Mouse (Mus musculus): Measurements from ENCODE around the gene Ap2b1.

Gene Ap2b1

DNA sequence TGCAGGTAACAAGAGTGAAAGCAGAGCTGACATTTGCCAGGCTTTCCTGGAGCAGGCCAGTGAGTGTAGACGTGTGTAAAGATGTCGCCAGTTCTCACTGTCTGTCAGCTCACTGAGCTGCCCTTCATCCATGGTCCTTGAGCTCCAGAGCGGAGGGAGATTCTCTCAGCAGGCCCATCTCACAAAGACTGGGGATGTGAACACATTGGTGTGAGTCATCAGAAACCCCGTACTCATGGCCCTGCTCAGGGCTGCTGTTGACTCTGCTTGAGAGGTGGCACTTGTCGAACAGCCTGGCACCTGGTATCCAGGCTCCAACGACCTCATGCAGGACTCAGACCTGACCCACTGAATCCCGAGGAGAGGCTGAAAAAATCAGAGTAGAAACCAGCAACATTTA is 105.0 kb downstream of the Ap2b1 start:
- DNase-seq: no peak

DNA sequence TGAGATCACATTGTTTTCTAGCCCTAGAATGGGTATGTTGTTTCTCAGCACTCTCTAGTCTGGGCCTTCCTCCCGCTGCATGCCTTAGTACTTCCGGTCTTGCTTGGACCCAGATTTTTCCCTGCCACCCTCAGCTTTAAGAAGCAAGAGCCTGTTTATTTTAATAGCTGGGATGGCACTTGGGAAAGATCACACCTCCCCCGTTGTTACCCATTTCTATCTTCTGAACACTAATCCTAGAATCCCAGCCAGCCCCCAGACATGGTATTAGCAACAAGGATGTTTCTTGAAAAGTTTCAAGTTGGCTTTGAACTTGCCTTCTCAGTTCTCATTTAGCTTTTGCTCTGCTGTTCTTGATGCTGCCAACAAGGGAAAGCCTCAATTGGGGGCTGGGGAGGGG is 107.6 kb downstream of the Ap2b1 start:
- no peak for DNase-seq

DNA sequence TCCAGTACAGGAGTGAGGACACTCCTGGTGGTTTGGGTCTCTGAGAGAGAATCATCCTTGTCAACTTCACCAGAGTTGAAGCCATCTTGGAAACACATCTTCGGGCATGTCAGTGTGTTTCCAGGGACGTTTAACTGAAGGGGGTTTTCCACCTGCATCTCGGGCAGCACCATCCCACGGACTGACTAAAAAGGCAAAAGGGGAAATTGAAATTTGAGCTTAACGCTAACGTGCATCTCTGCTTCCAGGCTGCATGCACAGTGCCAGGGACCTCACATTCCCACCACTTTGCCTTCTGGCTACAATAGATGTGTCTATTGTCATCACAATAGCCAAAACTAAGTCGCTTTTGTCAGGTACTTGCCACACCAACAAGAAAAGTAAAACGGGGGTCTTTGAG is 109.4 kb downstream of the Ap2b1 start:
- DNase-seq: no peak

- DNase-seq: no peak
These were observed 110.4 kb downstream of the Ap2b1 start, which contains the start of gene Rasl10b for GRCm38 (mm10) chr11:83409087-83409754. Gene Rasl10b, plus strand, starts transcription at chr11:83409137.

DNA sequence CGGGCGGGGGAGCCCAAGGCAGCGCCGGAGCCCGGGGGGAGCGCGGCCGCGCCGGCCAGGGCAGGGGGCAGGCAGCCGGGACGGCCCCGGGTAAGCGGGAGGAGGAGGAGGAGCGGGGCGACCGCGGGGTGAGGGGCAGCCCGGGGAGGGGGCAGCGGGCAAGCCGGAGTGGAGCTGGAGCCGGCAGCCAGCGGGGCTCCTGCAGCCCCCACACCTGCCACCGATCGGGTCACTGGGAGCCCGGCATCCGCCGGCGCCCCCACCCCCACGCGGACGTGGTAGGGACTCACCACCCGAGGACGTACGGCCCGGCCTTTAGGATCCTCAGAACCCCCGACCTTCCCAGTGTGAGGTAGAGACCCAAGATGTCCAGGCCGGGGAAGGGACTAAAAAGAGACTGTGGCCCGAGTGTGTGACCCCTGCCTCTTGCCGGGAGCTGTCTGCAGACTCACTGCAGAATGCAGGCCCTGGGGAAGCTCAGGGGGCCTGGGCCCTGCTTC is 111.0 kb downstream of the Ap2b1 start:
- no peak for DNase-seq

DNA sequence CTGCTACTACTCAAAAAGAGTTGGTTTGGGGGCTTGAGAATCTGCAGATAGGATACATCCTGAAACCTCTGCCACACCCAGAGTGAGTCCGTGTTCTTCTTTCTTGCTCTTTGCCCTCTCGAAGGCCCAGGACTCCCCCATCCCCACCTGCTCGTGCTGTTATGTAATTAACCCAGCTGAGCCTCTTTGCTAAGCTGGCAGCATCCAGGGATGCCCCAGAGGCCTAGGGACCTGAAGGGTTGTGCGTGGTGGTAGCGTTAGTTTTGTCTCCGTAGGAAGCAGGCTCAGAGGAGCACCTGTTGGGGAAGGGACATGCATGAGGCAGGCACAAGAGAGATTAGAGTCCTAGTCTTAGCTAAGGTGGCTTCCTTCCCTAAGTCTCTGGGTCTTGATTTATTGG is 111.7 kb downstream of the Ap2b1 start:
- DNase-seq: no peak

- peak; percentile 51 to 65 for DNase-seq
These were observed 118.3 kb downstream of the Ap2b1 start for GRCm38 (mm10) chr11:83417080-83417479.

DNA sequence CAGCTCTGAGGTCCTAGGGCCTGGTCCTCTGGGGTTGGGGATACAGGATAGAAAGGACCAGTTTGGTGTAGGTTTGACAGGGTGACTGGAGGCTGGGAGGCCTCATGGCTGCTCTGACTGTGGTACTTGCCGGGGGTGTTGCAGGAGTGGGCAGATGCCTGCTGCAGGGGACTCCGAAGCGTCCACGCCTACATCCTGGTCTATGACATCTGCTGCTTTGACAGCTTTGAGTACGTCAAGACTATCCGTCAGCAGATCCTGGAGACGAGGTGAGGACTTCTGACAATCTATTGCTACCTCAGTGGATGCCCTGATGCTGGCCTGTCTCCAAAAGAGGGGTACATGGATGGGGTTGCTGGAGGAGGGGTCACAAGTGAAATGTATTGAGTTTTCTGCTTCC is 118.9 kb downstream of the Ap2b1 start:
- DNase-seq: no peak

DNA sequence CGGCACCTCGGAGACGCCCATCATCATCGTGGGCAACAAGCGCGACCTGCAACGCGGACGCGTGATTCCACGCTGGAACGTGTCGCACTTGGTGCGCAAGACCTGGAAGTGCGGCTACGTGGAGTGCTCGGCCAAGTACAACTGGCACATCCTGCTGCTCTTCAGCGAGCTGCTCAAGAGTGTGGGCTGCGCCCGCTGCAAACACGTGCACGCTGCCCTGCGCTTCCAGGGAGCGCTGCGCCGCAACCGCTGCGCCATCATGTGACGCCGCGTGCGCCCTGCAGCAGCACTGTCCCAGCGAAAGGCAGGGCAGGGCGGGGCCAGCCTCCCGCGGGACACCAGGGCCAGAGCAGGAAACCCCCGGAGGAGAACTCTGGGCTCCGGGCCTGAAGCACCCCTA is 119.7 kb downstream of the Ap2b1 start:
- DNase-seq: peak; percentile 20 to 49

DNA sequence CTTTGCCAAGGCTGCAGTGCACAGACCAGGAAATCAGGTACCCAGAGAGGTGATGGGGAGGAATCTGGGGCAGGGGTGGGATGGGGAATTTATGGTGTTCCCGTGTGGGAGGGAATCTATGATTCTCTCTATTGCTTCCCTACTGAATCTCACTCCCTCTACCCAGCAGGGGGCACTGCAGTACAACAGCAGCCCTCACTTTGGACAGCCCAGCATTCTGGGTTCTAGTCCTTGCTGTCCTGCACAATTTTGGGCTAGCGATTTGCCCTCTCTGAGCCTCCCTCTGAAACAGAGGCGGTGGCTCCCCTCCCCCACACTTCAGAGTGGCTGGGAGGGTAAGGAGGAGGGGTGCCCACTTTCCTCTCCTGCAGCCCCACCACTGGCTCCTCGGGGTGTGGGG is 121.5 kb downstream of the Ap2b1 start:
- DNase-seq: no peak

GRCm38 (mm10) chr11:83421305-83421704 is 122.5 kb downstream of the Ap2b1 start:
- DNase-seq: peak; percentile 46 to 54

DNA sequence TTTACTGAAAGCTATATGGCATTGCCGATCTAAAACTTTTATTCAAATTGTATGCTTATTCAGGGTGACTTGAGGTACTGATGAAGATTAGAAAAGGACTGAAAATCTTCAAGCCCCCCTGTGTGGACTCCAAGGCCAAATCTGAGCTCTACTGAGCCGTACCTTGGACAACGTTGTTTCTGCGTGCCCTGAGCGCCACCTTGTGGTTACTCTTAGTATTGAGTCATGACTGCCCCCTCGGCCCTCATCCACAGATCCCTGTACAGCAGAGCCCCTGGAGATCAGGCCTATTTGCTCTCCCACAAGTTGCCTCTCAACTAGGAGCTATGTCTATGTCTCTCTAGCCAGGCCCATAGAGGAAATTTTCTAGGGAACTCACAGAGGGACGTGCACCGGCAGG is 125.9 kb downstream of the Ap2b1 start:
- DNase-seq: peak; percentile 51 to 59

- peak; percentile 46 to 48 for DNase-seq
These were observed 128.1 kb downstream of the Ap2b1 start for GRCm38 (mm10) chr11:83426964-83427363.

DNA sequence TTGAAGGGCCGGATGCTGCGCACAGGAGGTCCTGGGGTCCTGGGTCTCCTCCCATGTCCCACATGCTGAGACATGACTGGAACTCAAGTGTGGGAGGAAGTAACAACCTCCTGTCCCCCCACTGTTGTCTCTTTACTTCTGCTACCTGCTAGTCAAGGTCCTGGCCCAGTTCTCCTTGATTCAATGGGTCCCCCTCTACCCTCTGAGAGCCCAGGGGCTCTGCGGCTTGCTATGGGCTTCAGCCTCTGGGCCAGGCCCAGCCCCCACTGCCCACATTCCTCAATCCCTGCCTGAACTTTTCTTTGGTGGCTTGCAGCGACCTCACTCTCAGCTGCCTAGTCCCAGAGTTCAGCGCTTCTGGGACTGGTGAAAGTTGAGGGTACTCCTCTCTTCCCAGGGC is 130.5 kb downstream of the Ap2b1 start, which contains the start of gene Gas2l2:
TSS of gene Gas2l2 (minus strand) at position 101 of the 400 bp plus-strand sequence.
- DNase-seq: no peak

GRCm38 (mm10) chr11:83432533-83432932 is 133.7 kb downstream of the Ap2b1 start:
- DNase-seq: no peak

DNA sequence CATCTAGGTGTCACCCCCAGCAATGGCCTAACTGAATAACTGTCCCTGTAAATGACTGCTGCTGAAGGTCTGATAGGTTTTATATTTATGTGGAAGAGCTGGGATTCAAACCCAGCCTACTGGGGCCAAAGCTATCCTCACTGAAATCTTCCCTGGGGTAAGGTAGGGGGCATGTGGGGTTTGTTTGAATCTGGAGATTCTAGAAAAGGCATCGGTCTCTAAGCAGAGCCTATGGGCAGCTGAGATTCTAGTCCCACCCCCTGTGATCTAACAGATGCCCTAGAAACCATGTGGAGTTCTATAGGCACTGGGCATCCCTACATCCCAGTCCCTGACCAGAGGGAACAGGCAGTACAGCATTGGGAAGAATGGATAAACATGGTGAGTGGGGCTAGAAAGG is 138.6 kb downstream of the Ap2b1 start, which contains the start of gene 1700020L24Rik:
TSS of gene 1700020L24Rik (plus strand) at position 301 of the 400 bp plus-strand sequence.
- no peak for DNase-seq

DNA sequence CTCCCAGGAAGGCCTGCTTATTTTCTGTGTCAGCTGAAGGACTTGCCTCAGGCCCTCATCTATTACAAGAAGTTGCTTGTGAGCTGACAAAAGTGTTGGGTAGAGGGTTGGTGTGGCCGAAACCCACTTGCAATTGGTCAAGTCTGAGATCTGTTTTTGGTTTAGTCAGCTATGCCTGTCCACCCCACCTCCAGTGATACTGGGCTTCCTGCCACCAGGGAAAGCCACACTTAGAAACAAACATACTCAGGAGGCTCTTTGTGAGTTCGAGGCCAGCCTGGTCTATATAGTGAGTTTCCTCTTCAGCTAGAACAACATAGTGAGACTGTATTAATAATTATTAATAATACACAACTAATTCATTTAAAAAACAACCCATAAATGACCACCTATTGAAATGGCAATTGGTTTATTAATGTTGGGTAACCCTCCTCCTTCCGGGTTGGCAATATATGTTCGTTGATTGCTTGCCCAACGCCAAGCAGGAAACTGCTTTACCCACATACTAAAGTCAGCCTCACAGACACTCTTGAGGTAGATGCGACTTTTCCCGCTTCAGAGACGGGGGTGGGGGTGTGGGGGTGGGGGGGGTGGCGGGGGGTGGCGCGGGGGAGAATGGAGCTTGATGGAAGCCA is 140.7 kb downstream of the Ap2b1 start:
- DNase-seq: no peak

DNA sequence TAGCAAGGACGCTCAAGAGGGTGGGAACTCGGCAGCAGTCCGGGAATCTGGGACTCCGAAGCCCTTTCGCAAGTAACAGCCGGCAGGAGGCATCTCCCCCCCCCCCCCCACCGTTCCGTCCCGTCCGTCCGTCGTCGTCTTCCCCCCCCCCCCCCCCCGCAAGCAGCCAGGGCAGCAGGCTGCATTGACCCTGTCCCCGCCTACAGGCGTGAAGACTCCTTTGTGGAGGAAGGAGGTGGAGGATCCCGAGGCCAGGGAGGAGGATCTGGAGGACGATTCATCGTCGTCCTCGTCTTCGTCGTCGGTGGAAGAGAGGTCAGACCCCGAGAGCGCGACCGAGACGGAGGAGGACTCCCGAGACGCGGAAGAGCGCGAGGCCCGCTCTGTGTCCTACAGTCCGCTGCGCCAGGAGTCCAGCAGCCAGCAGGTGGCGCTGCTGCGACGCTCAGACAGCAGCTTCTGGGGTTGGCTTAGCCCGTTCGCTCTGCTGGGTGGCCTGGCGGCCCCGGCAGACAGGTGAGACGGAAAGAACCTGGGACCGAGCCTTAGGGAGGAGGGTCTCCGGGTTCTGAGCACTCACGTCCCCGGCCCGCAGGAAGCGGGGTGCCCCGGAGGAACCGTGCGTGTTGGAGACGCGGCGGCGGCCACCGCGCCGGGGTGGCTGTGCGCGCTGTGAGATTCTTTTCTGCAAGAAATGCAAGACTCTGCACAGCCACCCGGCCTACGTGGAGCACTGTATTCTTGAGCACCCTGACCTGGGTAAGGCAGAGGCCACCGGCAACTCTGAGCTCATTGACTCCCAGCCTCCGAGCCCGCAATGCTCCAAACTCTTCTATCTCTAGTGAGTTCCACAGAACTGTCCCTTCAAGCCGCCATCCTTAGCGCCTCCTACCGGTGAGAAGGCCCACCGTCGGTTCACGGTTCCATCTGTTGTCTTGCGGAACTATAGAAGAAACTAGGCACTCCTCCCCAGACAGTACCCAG is 141.5 kb downstream of the Ap2b1 start:
- peak; percentile 83 to 85 for DNase-seq

DNA sequence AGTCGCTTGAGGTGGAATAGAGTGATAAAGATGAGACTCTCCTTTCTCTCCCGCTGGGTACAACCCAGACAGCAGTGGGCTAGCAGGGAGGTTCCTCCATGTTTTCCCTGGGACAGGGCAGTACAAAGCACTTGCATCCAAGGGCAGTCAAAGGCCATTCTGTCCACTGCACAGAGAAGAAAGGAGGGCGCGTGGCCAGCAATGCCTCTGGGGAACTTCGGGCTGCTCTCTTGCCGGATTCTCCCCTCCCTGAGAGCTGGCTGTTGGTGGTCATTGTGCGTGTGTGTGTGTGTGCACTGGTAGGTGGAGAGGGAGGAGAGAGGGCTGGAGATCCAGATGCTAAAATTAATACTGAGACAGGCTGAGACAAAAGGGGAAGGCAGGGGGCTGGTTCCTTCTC is 142.4 kb downstream of the Ap2b1 start:
- no peak for DNase-seq

- peak; percentile 66 to 78 for DNase-seq
These were observed 143.9 kb downstream of the Ap2b1 start for GRCm38 (mm10) chr11:83442596-83443267.

- no peak for DNase-seq
These were observed 145.0 kb downstream of the Ap2b1 start for GRCm38 (mm10) chr11:83443824-83444223.

GRCm38 (mm10) chr11:83445001-83445400 is 146.2 kb downstream of the Ap2b1 start:
- no peak for DNase-seq

Measured in lung, adult 18-20 months (tissue).